ENCODE assay signal across 8 mouse cellular contexts in the genomic region with DNA sequence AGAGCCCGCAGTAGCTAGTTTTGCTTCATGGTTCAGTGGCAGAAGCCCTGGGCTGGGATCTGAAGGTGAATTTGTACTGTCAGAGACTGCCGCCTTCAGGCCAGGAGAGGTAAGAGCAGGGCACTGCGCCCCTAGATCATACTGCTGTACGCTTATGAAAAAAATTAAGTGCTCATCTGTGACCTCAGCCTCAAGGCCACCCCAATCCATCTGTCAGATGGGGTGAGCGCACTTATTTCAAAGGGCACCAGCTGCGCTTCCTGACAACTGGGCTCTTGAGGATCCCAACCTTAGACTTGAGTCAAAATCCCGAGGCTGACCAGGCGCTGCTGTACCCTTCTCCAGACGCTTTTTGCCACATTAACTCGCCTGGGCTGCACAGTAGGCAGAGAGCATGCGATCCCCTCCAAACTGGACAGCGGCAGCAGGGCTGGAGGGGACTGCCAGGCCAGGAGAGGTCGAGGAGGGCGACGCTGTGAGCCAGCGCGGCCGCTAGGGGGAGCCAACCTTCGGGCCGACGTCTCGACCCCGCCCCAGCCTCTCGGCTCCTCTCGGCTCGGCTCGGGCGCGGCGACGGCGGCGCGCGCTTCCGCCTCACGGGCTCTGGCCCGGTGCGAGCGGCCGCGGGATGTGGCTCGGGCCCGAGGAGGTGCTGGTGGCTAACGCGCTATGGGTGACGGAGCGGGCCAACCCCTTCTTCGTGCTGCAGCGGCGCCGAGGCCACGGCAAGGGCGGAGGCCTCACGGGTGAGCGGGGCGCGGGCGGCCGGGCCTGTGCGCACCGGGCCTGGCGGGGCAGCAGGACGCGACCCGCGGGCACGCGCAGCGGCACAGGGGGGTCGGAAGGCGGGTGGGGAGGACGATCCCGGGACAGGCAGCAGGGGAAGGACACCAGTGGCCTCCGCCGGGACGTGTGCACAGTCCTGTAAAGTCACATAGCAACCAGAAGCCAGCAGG. TPM values are rescaled to one million over a fixed set of nuclear protein-coding genes. Genes with fewer than 3 reads are reported as not detected.
DNase-seq lines count a peak whose midpoint lies in the region; ATAC-seq lines count a peak whose summit lies in the region.

A gene (plus strand): TSS at position 586 of the 956 bp plus-strand sequence.

- peaks cover 15% of the 10 kb centered on the region for H3K4me1 ChIP-seq in hindbrain, embryonic 13.5 days (replicated peaks)

- H3K27me3 ChIP-seq in hindbrain, embryonic 13.5 days: no peaks in the 10 kb centered on the region

- WGBS in hindbrain, embryonic 13.5 days: under 1% methylated on average over 72 of the region's 77 CpGs

- peak within 1 kb of the TSS; percentile 95 for H3K27ac ChIP-seq in hindbrain, embryonic 13.5 days

- H3K36me3 ChIP-seq in hindbrain, embryonic 13.5 days: peaks cover 7% of the 10 kb centered on the region

- peak; percentile 94 for DNase-seq in NIH3T3 (ENCODE audit: low read depth)
- peak; percentile 97 to 98 for DNase-seq in cerebellum, postnatal 10 days
- DNase-seq in frontal cortex, postnatal 14 days (ENCODE audit: low spot score in 2 of 2): peak; percentile 79 to 83
- DNase-seq in layer of hippocampus, postnatal 25 days (ENCODE audit: extremely low spot score in 1 of 2, low spot score in 1 of 2): peak; percentile 89
- peak; percentile 91 for DNase-seq in lung, postnatal 25 days (ENCODE audit: low spot score)
- peak; percentile 97 for DNase-seq in retina, embryonic 14.5 days (ENCODE audit: low spot score)
- peak; percentile 97 for DNase-seq in thymus, postnatal 4 days

- H3K4me3 ChIP-seq in hindbrain, embryonic 13.5 days: peak within 1 kb of the TSS; percentile 85

- H3K9ac ChIP-seq in hindbrain, embryonic 13.5 days: peak within 1 kb of the TSS; percentile 99

- no peaks in the 10 kb centered on the region for H3K9me3 ChIP-seq in hindbrain, embryonic 13.5 days

- H3K4me2 ChIP-seq in hindbrain, embryonic 13.5 days: peak within 1 kb of the TSS; percentile 78

- ATAC-seq in hindbrain, embryonic 13.5 days (ENCODE audit: low FRiP score): peak; percentile 92

RNA-seq across cellular contexts. Expression of the gene that starts here (rescaled TPM):
- 37.5 and 40.7 TPM in 2 replicates for polyA plus RNA-seq in hindbrain, embryonic 13.5 days (2015; fragmentation: Nextera tagmentation; extraction: Ambion mirVana)
- total RNA-seq in layer of hippocampus, postnatal 25 days (2021): 100 to 1,000 TPM; 103 to 106 TPM

Comparison
In these comparisons a context has a peak if more than half of its experiments do, and no peak if none do; other contexts are left out.
1. Peak in every context shown above with its lines: DNase-seq, ATAC-seq, H3K4me3 ChIP-seq and H3K27ac ChIP-seq.